Mouse (Mus musculus) limb, embryonic 13.5 days (tissue): ENCODE data around the gene Txndc16. TPM values are rescaled to one million over a fixed set of nuclear protein-coding genes. Genes with fewer than 3 reads are reported as not detected.

Experiments used
- ATAC-seq: fragments of 200-750 bp; cut with Nextera tagmentation; 2 replicates; pipeline ENCODE4 v1.8.0; 2017; ENCODE audit warnings: low read depth, moderate number of reproducible peaks, moderate TSS enrichment; ENCODE audit not compliant: low FRiP score
- H3K27ac ChIP-seq: fragments of 300-500 bp; sonication (generic); 2 replicates; pipeline ENCODE4 v1.5.1; 2015; ENCODE audit warnings: inconsistent platforms, mild to moderate bottlenecking, moderate library complexity
- H3K27me3 ChIP-seq: fragments of 300-500 bp; sonication (generic); 2 replicates; pipeline ENCODE4 v1.6.1; 2015; ENCODE audit warnings: mild to moderate bottlenecking, inconsistent platforms
- H3K36me3 ChIP-seq: fragments of 300-500 bp; sonication (generic); 2 replicates; pipeline ENCODE4 v1.6.1; 2015; ENCODE audit warnings: inconsistent platforms, mild to moderate bottlenecking, moderate library complexity
- H3K4me1 ChIP-seq: fragments of 300-500 bp; sonication (generic); 2 replicates; pipeline ENCODE4 v1.6.1; 2015; ENCODE audit warnings: inconsistent platforms
- H3K4me2 ChIP-seq: fragments of 300-500 bp; sonication (generic); replicated peaks from 2 replicates; pipeline ENCODE4 v1.6.1; 2015; ENCODE audit warnings: inconsistent platforms, mild to moderate bottlenecking, moderate library complexity
- H3K4me3 ChIP-seq: fragments of 300-500 bp; sonication (generic); 2 replicates; pipeline ENCODE4 v1.5.1; 2015; ENCODE audit warnings: moderate library complexity, mild to moderate bottlenecking, inconsistent platforms
- H3K9ac ChIP-seq: fragments of 300-500 bp; sonication (generic); 2 replicates; pipeline ENCODE4 v1.6.1; 2015; ENCODE audit warnings: mild to moderate bottlenecking, inconsistent platforms
- H3K9me3 ChIP-seq: fragments of 300-500 bp; sonication (generic); 2 replicates; pipeline ENCODE4 v1.6.1; 2016; ENCODE audit warnings: inconsistent platforms
- WGBS: fragments of 180-500 bp; shearing (Covaris S2); methylation state at CpG from one replicate; pipeline ENCODE4 v1.1.7; 2015; 5-methylcytosine and 5-hydroxymethylcytosine counted together
- polyA plus RNA-seq: library from polyadenylated mRNA; unstranded; fragments of >200 nt; fragmentation: Nextera tagmentation; extraction: Ambion mirVana; gene quantifications from 2 replicates; pipeline ENCODE4 v1.2.1, GENCODE M21; 2015

The Txndc16 gene
- polyA plus RNA-seq, 1 experiment from 2014 or later = 18.9 TPM

GRCm38 (mm10) chr14:45140344-45141080, 79.6 kb downstream of the Txndc16 start:
- no peak for ATAC-seq

DNA sequence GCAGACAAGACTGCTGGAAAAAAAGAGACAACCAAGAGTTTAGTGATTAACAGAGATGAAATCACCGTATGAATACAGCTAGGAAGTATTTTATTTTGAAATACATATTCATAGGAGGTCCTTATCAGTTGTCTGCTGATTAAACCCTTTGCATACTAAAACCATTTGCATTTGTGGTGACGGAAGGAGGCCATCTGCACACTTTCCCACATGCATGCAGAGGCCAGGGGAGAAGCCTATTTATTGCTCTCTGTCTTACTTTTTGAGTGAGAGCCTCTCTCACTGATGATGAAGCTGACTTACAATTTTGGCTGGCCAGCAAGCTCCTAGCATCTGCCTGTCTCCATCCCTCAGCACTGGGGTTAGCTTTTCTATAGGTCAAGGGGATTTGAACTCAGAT, 84.2 kb downstream of the Txndc16 start:
- no peak overlapping the region for H3K4me3 ChIP-seq
- WGBS = 84% methylated on average over 2 of the region's 2 CpGs
- no peaks in the 10 kb centered on the region for H3K4me1 ChIP-seq
- no peak for ATAC-seq
- H3K36me3 ChIP-seq = 0 out of 2 replicates have a peak, but pooled peaks cover 3% of the 10 kb centered on the region
- H3K9ac ChIP-seq = no peak overlapping the region
- no peaks in the 10 kb centered on the region for H3K9me3 ChIP-seq
- no peak overlapping the region for H3K27ac ChIP-seq
- no peak overlapping the region for H3K4me2 ChIP-seq
- no peaks in the 10 kb centered on the region for H3K27me3 ChIP-seq

More at GRCm38 (mm10) chr14:45140344-45141080, 79.6 kb downstream of the Txndc16 start:
- H3K9ac ChIP-seq = no peak overlapping the region
- H3K9me3 ChIP-seq = no peaks in the 10 kb centered on the region
- H3K27me3 ChIP-seq = no peaks in the 10 kb centered on the region
- no peaks in the 10 kb centered on the region for H3K4me1 ChIP-seq
- no peak overlapping the region for H3K27ac ChIP-seq
- H3K36me3 ChIP-seq = 0 out of 2 replicates have a peak, but pooled peaks cover 3% of the 10 kb centered on the region
- H3K4me3 ChIP-seq = no peak overlapping the region
- H3K4me2 ChIP-seq = no peak overlapping the region
- WGBS = 81% methylated on average over 17 of the region's 17 CpGs

GRCm38 (mm10) chr14:45135560-45135959, 84.6 kb downstream of the Txndc16 start:
- H3K4me3 ChIP-seq = no peak overlapping the region
- no peak overlapping the region for H3K27ac ChIP-seq
- H3K4me2 ChIP-seq = no peak overlapping the region
- WGBS = 45% methylated on average over 9 of the region's 9 CpGs
- no peak overlapping the region for H3K9ac ChIP-seq
- no peaks in the 10 kb centered on the region for H3K4me1 ChIP-seq
- H3K9me3 ChIP-seq = no peaks in the 10 kb centered on the region
- 0 out of 2 replicates have a peak, but pooled peaks cover 3% of the 10 kb centered on the region for H3K36me3 ChIP-seq
- no peaks in the 10 kb centered on the region for H3K27me3 ChIP-seq
- no peak for ATAC-seq

- no peak overlapping the region for H3K9ac ChIP-seq
- no peaks in the 10 kb centered on the region for H3K9me3 ChIP-seq
- no peak overlapping the region for H3K4me3 ChIP-seq
- H3K4me2 ChIP-seq = no peak overlapping the region
- 58% methylated on average over 4 of the region's 4 CpGs for WGBS
- H3K36me3 ChIP-seq = no peaks in the 10 kb centered on the region
- no peaks in the 10 kb centered on the region for H3K27me3 ChIP-seq
- no peak overlapping the region for H3K27ac ChIP-seq
- no peak for ATAC-seq
- H3K4me1 ChIP-seq = no peaks in the 10 kb centered on the region
Measured at GRCm38 (mm10) chr14:45118359-45118758, 101.8 kb downstream of the Txndc16 start.

DNA sequence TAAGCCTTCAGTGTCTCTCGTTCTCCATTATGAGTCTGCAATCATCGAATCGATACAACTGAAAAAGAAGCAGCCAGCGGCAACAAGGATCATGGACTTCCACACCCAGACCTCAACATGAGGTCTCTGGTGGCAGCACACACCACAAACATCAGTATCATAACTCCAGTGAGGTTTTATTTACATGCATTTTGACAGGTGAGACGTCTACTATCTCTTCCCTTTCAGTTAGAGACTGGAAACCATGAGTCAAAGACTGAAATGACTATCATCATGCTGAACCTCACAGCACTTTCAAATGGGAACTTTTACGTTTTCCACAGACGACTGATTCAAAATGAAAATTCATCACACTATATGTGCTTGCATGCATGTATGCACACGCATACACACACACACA, 117.9 kb downstream of the Txndc16 start:
- Histone ChIP-seq H3K27me3 (no peaks in the 10 kb centered on the region), H3K4me2 (no peak overlapping the region), H3K27ac (no peak overlapping the region), H3K9ac (no peak overlapping the region), H3K9me3 (no peaks in the 10 kb centered on the region), H3K36me3 (no peaks in the 10 kb centered on the region), H3K4me3 (no peak overlapping the region), H3K4me1 (no peaks in the 10 kb centered on the region)
- ATAC-seq = no peak
- WGBS = 91% methylated on average over 8 of the region's 8 CpGs

DNA sequence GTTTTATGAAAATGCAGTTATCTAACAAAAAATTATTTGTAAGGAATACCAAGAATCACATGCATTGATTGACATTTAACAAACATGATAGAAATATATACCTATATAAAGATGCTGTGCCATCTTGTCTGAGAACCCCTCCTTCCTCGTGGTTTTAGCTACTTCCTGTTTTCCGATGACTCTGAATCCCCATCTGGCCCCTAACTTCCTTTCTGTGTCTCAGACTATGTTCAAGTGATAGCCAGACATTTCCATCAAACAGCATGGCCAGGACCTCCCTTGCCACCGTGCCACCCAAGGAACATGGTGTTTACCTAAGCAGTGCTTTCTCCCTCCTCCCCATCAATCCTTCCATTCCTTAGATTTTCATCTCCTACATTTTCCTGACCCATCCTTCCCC, 127.8 kb downstream of the Txndc16 start:
- H3K4me1 ChIP-seq = no peaks in the 10 kb centered on the region
- no peaks in the 10 kb centered on the region for H3K9me3 ChIP-seq
- 89% methylated on average over 3 of the region's 3 CpGs for WGBS
- no peaks in the 10 kb centered on the region for H3K36me3 ChIP-seq
- no peak overlapping the region for H3K27ac ChIP-seq
- no peak for ATAC-seq
- no peak overlapping the region for H3K4me3 ChIP-seq
- H3K4me2 ChIP-seq = no peak overlapping the region
- H3K27me3 ChIP-seq = no peaks in the 10 kb centered on the region
- no peak overlapping the region for H3K9ac ChIP-seq

GRCm38 (mm10) chr14:45090011-45090410, 130.1 kb downstream of the Txndc16 start:
- WGBS = 84% methylated on average over 4 of the region's 4 CpGs
- no peak for ATAC-seq

GRCm38 (mm10) chr14:45085651-45086425, 134.3 kb downstream of the Txndc16 start:
- no peaks in the 10 kb centered on the region for H3K27me3 ChIP-seq
- no peak for ATAC-seq
- H3K9ac ChIP-seq = no peak overlapping the region
- WGBS = 72% methylated on average over 5 of the region's 5 CpGs
- no peaks in the 10 kb centered on the region for H3K36me3 ChIP-seq
- no peak overlapping the region for H3K27ac ChIP-seq
- peaks cover 7% of the 10 kb centered on the region for H3K4me1 ChIP-seq
- H3K4me3 ChIP-seq = no peak overlapping the region
- H3K4me2 ChIP-seq = no peak overlapping the region
- H3K9me3 ChIP-seq = no peaks in the 10 kb centered on the region

More at GRCm38 (mm10) chr14:45090011-45090410, 130.1 kb downstream of the Txndc16 start:
- Histone ChIP-seq H3K4me1 (no peaks in the 10 kb centered on the region), H3K36me3 (no peaks in the 10 kb centered on the region), H3K4me3 (no peak overlapping the region), H3K9me3 (no peaks in the 10 kb centered on the region), H3K27ac (no peak overlapping the region), H3K9ac (no peak overlapping the region), H3K4me2 (no peak overlapping the region), H3K27me3 (no peaks in the 10 kb centered on the region)

GRCm38 (mm10) chr14:45084656-45085280, 135.4 kb downstream of the Txndc16 start:
- ATAC-seq = no peak
- Histone ChIP-seq H3K27me3 (no peaks in the 10 kb centered on the region), H3K9me3 (no peaks in the 10 kb centered on the region), H3K4me2 (no peak overlapping the region), H3K36me3 (no peaks in the 10 kb centered on the region), H3K27ac (no peak overlapping the region), H3K9ac (no peak overlapping the region), H3K4me1 (peaks cover 7% of the 10 kb centered on the region), H3K4me3 (no peak overlapping the region)
- WGBS = 90% methylated on average over 5 of the region's 5 CpGs

GRCm38 (mm10) chr14:45083540-45083939, 136.6 kb downstream of the Txndc16 start:
- 13% methylated on average over 4 of the region's 4 CpGs for WGBS
- Histone ChIP-seq H3K9me3 (no peaks in the 10 kb centered on the region), H3K27me3 (no peaks in the 10 kb centered on the region), H3K4me3 (no peak overlapping the region), H3K36me3 (no peaks in the 10 kb centered on the region), H3K4me2 (no peak overlapping the region), H3K9ac (no peak overlapping the region), H3K27ac (no peak overlapping the region), H3K4me1 (peaks cover 7% of the 10 kb centered on the region)
- ATAC-seq = no peak
